In the genomic region with DNA sequence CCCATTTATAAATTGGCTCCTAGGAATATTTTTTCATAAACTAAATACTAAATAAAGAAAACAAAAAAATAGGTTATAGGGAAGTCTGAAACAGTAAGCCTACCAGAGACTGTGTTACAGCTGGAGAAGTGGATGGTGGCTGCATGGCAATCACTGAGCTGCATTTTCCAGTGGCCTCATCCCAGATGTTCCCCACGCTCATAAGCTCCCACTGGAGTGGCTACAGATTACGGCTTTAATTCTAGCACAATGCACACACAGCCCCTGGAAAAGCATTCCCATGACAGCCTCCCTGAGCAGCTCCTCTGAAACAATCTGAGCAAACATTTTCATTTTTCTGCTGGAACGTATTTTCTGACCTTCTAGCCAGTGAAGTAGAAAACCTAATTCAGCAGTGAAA, we compare ENCODE assay signal across 33 mouse cellular contexts. TPM values are rescaled to one million over a fixed set of nuclear protein-coding genes. Genes with fewer than 3 reads are reported as not detected.
DNase-seq lines count a peak whose midpoint lies in the region; ATAC-seq lines count a peak whose summit lies in the region.
"Had no signal": no experiment of that assay in that cellular context is flagged by ENCODE, and none has a peak within 500 bp of the region (broad histone marks: within the 10 kb centered on the region; RNA-seq: fewer than 3 reads in every experiment).

No protein-coding gene starts in this region.

- no peaks in the 10 kb centered on the region for H3K4me1 ChIP-seq in embryonic facial prominence, embryonic 14.5 days (ENCODE audit: control insufficient read depth, insufficient read depth, low read length)
- H3K4me1 ChIP-seq in embryonic facial prominence, embryonic 10.5 days: no peaks in the 10 kb centered on the region
- no peaks in the 10 kb centered on the region for H3K4me1 ChIP-seq in midbrain, embryonic 11.5 days (ENCODE audit: control insufficient read depth, insufficient read depth, low read length)
- H3K4me1 ChIP-seq in midbrain, embryonic 10.5 days: 0 out of 2 replicates have a peak, but pooled peaks cover 3% of the 10 kb centered on the region
- H3K4me1 ChIP-seq in midbrain, embryonic 14.5 days (ENCODE audit: control insufficient read depth, insufficient read depth, low read length): no peaks in the 10 kb centered on the region
- H3K4me1 ChIP-seq: embryonic facial prominence, embryonic 15.5 days; forebrain, embryonic 12.5 days; kidney, embryonic 15.5 days had no signal

- H3K4me2 ChIP-seq in embryonic facial prominence, embryonic 14.5 days (ENCODE audit: low read depth, low read length): no peak overlapping the region
- no peak overlapping the region for H3K4me2 ChIP-seq in midbrain, embryonic 11.5 days
- H3K4me2 ChIP-seq in midbrain, embryonic 14.5 days (ENCODE audit: low read length): no peak overlapping the region
- H3K4me2 ChIP-seq: embryonic facial prominence, embryonic 15.5 days; forebrain, embryonic 12.5 days; heart, embryonic 13.5 days; kidney, embryonic 15.5 days had no signal

- no peaks in the 10 kb centered on the region for H3K27me3 ChIP-seq in embryonic facial prominence, embryonic 14.5 days (replicated peaks; ENCODE audit: control insufficient read depth, insufficient read depth, low read length)
- H3K27me3 ChIP-seq in embryonic facial prominence, embryonic 10.5 days (replicated peaks; ENCODE audit: low read depth, poor library complexity, severe bottlenecking): no peaks in the 10 kb centered on the region
- no peaks in the 10 kb centered on the region for H3K27me3 ChIP-seq in midbrain, embryonic 11.5 days (ENCODE audit: control insufficient read depth, insufficient read depth, low read length)
- H3K27me3 ChIP-seq in midbrain, embryonic 10.5 days (ENCODE audit: low read depth, poor library complexity, severe bottlenecking): no peaks in the 10 kb centered on the region
- no peaks in the 10 kb centered on the region for H3K27me3 ChIP-seq in midbrain, embryonic 14.5 days (ENCODE audit: control insufficient read depth, insufficient read depth, low read length)
- H3K27me3 ChIP-seq: CH12.LX; embryonic facial prominence, embryonic 15.5 days; forebrain, embryonic 12.5 days; heart, embryonic 13.5 days; kidney, embryonic 15.5 days had no signal

- WGBS in embryonic facial prominence, embryonic 14.5 days: 50% methylated on average over 3 of the region's 3 CpGs
- WGBS in embryonic facial prominence, embryonic 10.5 days: 79% methylated on average over 3 of the region's 3 CpGs
- 65% methylated on average over 3 of the region's 3 CpGs for WGBS in midbrain, embryonic 11.5 days
- 70% methylated on average over 3 of the region's 3 CpGs for WGBS in midbrain, embryonic 10.5 days
- 47% methylated on average over 3 of the region's 3 CpGs for WGBS in midbrain, embryonic 14.5 days

- H3K27ac ChIP-seq in embryonic facial prominence, embryonic 14.5 days (replicated peaks; ENCODE audit: low read depth, low read length): no peak overlapping the region
- no peak overlapping the region for H3K27ac ChIP-seq in embryonic facial prominence, embryonic 10.5 days (replicated peaks)
- H3K27ac ChIP-seq in midbrain, embryonic 11.5 days (ENCODE audit: low read depth, low read length): no peak overlapping the region
- H3K27ac ChIP-seq in midbrain, embryonic 10.5 days (replicated peaks): no peak overlapping the region
- H3K27ac ChIP-seq in midbrain, embryonic 14.5 days (replicated peaks; ENCODE audit: low read depth, low read length): no peak overlapping the region
- H3K27ac ChIP-seq: embryonic facial prominence, embryonic 15.5 days; forebrain, embryonic 12.5 days; heart, embryonic 13.5 days; kidney, embryonic 15.5 days; liver, embryonic 14.5 days; macrophage; stomach, postnatal 0 days had no signal

- no peak overlapping the region for H3K9ac ChIP-seq in embryonic facial prominence, embryonic 14.5 days (ENCODE audit: low read depth, low read length)
- no peak overlapping the region for H3K9ac ChIP-seq in midbrain, embryonic 11.5 days (ENCODE audit: low read length)
- H3K9ac ChIP-seq in midbrain, embryonic 14.5 days (replicated peaks; ENCODE audit: low read length): no peak overlapping the region
- H3K9ac ChIP-seq: embryonic facial prominence, embryonic 15.5 days; forebrain, embryonic 12.5 days; forebrain, postnatal 0 days; heart, embryonic 13.5 days; kidney, embryonic 15.5 days; liver, embryonic 14.5 days had no signal

- H3K4me3 ChIP-seq in embryonic facial prominence, embryonic 14.5 days (ENCODE audit: low read depth, low read length): no peak overlapping the region
- no peak overlapping the region for H3K4me3 ChIP-seq in embryonic facial prominence, embryonic 10.5 days
- H3K4me3 ChIP-seq in midbrain, embryonic 11.5 days (ENCODE audit: low read depth, low read length): no peak overlapping the region
- H3K4me3 ChIP-seq in midbrain, embryonic 10.5 days: no peak overlapping the region
- no peak overlapping the region for H3K4me3 ChIP-seq in midbrain, embryonic 14.5 days (replicated peaks; ENCODE audit: low read depth, low read length)
- H3K4me3 ChIP-seq: embryonic facial prominence, embryonic 15.5 days; forebrain, embryonic 12.5 days; heart, embryonic 13.5 days; kidney, embryonic 15.5 days; myocyte had no signal

- H3K9me3 ChIP-seq in embryonic facial prominence, embryonic 14.5 days (ENCODE audit: control insufficient read depth, low read length): no peaks in the 10 kb centered on the region
- H3K9me3 ChIP-seq in embryonic facial prominence, embryonic 10.5 days: no peaks in the 10 kb centered on the region
- H3K9me3 ChIP-seq in midbrain, embryonic 11.5 days (ENCODE audit: control insufficient read depth, low read length): no peaks in the 10 kb centered on the region
- no peaks in the 10 kb centered on the region for H3K9me3 ChIP-seq in midbrain, embryonic 10.5 days (replicated peaks)
- H3K9me3 ChIP-seq in midbrain, embryonic 14.5 days (ENCODE audit: control insufficient read depth, low read length): no peaks in the 10 kb centered on the region
- H3K9me3 ChIP-seq: embryonic facial prominence, embryonic 15.5 days; forebrain, embryonic 12.5 days; heart, embryonic 13.5 days; kidney, embryonic 15.5 days had no signal

- 0 out of 2 replicates have a peak, but pooled peaks have one; percentile 37 for ATAC-seq in embryonic facial prominence, embryonic 14.5 days (ENCODE audit: low read depth)
- ATAC-seq in midbrain, embryonic 11.5 days (ENCODE audit: low FRiP score): 0 out of 2 replicates have a peak, but pooled peaks have one; percentile 67
- no peak for ATAC-seq in midbrain, embryonic 14.5 days (ENCODE audit: low FRiP score, low TSS enrichment)
- no peak for ATAC-seq in frontal cortex, adult (ENCODE audit: low TSS enrichment)
- ATAC-seq in megakaryocyte progenitor cell, adult 5-6 weeks (replicated peaks; ENCODE audit: poor library complexity): no peak
- ATAC-seq: activated CD4-positive, CD25-positive, alpha-beta regulatory T cell, adult 4 months; forebrain, postnatal 0 days had no signal

- DNase-seq in embryonic facial prominence, embryonic 14.5 days (ENCODE audit: low spot score): peak; percentile 15
- no peak for DNase-seq in embryonic facial prominence, embryonic 10.5 days (ENCODE audit: low spot score)
- no peak for DNase-seq in midbrain, embryonic 11.5 days (ENCODE audit: low spot score, missing footprints)
- DNase-seq in midbrain, embryonic 10.5 days (ENCODE audit: low spot score): no peak
- peak; percentile 20 for DNase-seq in midbrain, embryonic 14.5 days
- DNase-seq in retina, postnatal 1 day: peak; percentile 8
- DNase-seq: adrenal gland, adult 2 months; cerebellum, adult 11 months; cerebellum, adult 9-11 months; forebrain, postnatal 0 days; gastrocnemius, postnatal 10 days; heart, postnatal 10 days; kidney, adult 18-20 months; kidney, postnatal 25 days; liver; lung, adult 2 months; lung, postnatal 10 days; right cerebral cortex, adult 18-20 months; spleen, adult 18-20 months; thymus, adult 18-20 months; thymus, postnatal 25 days had no signal

- H3K36me3 ChIP-seq in embryonic facial prominence, embryonic 14.5 days (ENCODE audit: control insufficient read depth, insufficient read depth, low read length): no peaks in the 10 kb centered on the region
- H3K36me3 ChIP-seq in embryonic facial prominence, embryonic 10.5 days (replicated peaks): 0 out of 2 replicates have a peak, but pooled peaks cover 3% of the 10 kb centered on the region
- no peaks in the 10 kb centered on the region for H3K36me3 ChIP-seq in midbrain, embryonic 11.5 days (ENCODE audit: control insufficient read depth, insufficient read depth, low read length)
- H3K36me3 ChIP-seq in midbrain, embryonic 10.5 days: no peaks in the 10 kb centered on the region
- H3K36me3 ChIP-seq in midbrain, embryonic 14.5 days (ENCODE audit: control insufficient read depth, insufficient read depth, low read length): no peaks in the 10 kb centered on the region
- H3K36me3 ChIP-seq: embryonic facial prominence, embryonic 15.5 days; forebrain, embryonic 12.5 days had no signal

RNA-seq across cellular contexts. Expression of gene Tbc1d32, which starts 29.8 kb away (rescaled TPM):
- 2.9 and 3.3 TPM in 2 replicates for polyA plus RNA-seq in embryonic facial prominence, embryonic 14.5 days (2014; fragmentation: Nextera tagmentation; extraction: Ambion mirVana)
- polyA plus RNA-seq in embryonic facial prominence, embryonic 10.5 days (2016; fragmentation: Nextera tagmentation; extraction: Ambion mirVana): 4.2 and 4.4 TPM in 2 replicates
- polyA plus RNA-seq in midbrain, embryonic 11.5 days (2014; fragmentation: Nextera tagmentation; extraction: Ambion mirVana): 3.7 and 3.8 TPM in 2 replicates
- polyA plus RNA-seq in midbrain, embryonic 10.5 days (2016; fragmentation: Nextera tagmentation; extraction: Ambion mirVana): 3.4 and 3.5 TPM in 2 replicates
- 2.1 and 2.8 TPM in 2 replicates for polyA plus RNA-seq in midbrain, embryonic 14.5 days (2014; fragmentation: Nextera tagmentation; extraction: Ambion mirVana)
- total RNA-seq in megakaryocyte progenitor cell, adult 5-6 weeks (2015): 3.6 and 3.9 TPM in 2 replicates
- 3.6 and 5.3 TPM in 2 replicates for total RNA-seq in megakaryocyte progenitor cell, adult 5-6 weeks (2017)

Comparison
In these comparisons a context has a peak if more than half of its experiments do, and no peak if none do; other contexts are left out.
1. ATAC-seq: peak in embryonic facial prominence, embryonic 14.5 days (single experiment) and midbrain, embryonic 11.5 days (single experiment); none in midbrain, embryonic 14.5 days (single experiment), frontal cortex, adult (single experiment) and megakaryocyte progenitor cell, adult 5-6 weeks (single experiment).
2. DNase-seq: peak in embryonic facial prominence, embryonic 14.5 days (single experiment), midbrain, embryonic 14.5 days (single experiment) and retina, postnatal 1 day (single experiment); none in embryonic facial prominence, embryonic 10.5 days (single experiment), midbrain, embryonic 11.5 days (single experiment) and midbrain, embryonic 10.5 days (single experiment).